7 mouse cellular contexts compared by ENCODE assay signal in genomic region chr12:111691346-111691872, GRCm38 (mm10). TPM values are rescaled to one million over a fixed set of nuclear protein-coding genes. Genes with fewer than 3 reads are reported as not detected.
A peak's percentile ranks its signal among the peaks of the same experiment; 100 is the strongest.
DNase-seq lines count a peak whose midpoint lies in the region; ATAC-seq and TF ChIP-seq lines count a peak whose summit lies in the region.

No protein-coding gene starts in this region.

- no peak for TF ChIP-seq POLR2A in spleen, adult 2 months (IDR thresholded peaks at IDR 0.05; ENCODE audit: low read depth, low read length)

- peaks cover 14% of the 10 kb centered on the region; the same call in 1 of the 2 replicates for H3K4me1 ChIP-seq in spleen, adult 2 months (ENCODE audit: control insufficient read depth, insufficient read depth, insufficient read length)
- H3K4me1 ChIP-seq in embryonic facial prominence, embryonic 12.5 days: peaks cover 47% of the 10 kb centered on the region
- H3K4me1 ChIP-seq in intestine, embryonic 16.5 days (ENCODE audit: control insufficient read depth, insufficient read depth, low read length): peaks cover 81% of the 10 kb centered on the region

- H3K27ac ChIP-seq in spleen, adult 2 months (ENCODE audit: insufficient read depth, low read length): peak overlapping the region; percentile 40
- H3K27ac ChIP-seq in embryonic facial prominence, embryonic 12.5 days: peak overlapping the region; percentile 72
- H3K27ac ChIP-seq in intestine, embryonic 16.5 days (ENCODE audit: low read length): peak overlapping the region; percentile 71

- H3K4me2 ChIP-seq in embryonic facial prominence, embryonic 12.5 days (replicated peaks): no peak overlapping the region
- H3K4me2 ChIP-seq in intestine, embryonic 16.5 days (ENCODE audit: low read depth, low read length): no peak overlapping the region

- no peaks in the 10 kb centered on the region for H3K36me3 ChIP-seq in spleen, adult 2 months (ENCODE audit: control insufficient read depth, insufficient read depth, low read length)
- no peaks in the 10 kb centered on the region for H3K36me3 ChIP-seq in embryonic facial prominence, embryonic 12.5 days
- no peaks in the 10 kb centered on the region for H3K36me3 ChIP-seq in intestine, embryonic 16.5 days (ENCODE audit: control insufficient read depth, insufficient read depth, low read length)

- peak in 1 of 2 experiments; percentile 27 for DNase-seq in spleen, adult 2 months (ENCODE audit: low read depth in 1 of 2, low spot score in 2 of 2)
- no peak for DNase-seq in spleen, adult 18-20 months
- DNase-seq in thymus, postnatal 0 days (ENCODE audit: low spot score): peak; percentile 85
- DNase-seq in urinary bladder, postnatal 10 days (ENCODE audit: low spot score): no peak

- no peaks in the 10 kb centered on the region for H3K9me3 ChIP-seq in embryonic facial prominence, embryonic 12.5 days
- no peaks in the 10 kb centered on the region for H3K9me3 ChIP-seq in intestine, embryonic 16.5 days (ENCODE audit: control insufficient read depth, low read length)

- WGBS in spleen, adult 2 months: 39% methylated on average over 5 of the region's 5 CpGs
- 22% methylated on average over 5 of the region's 5 CpGs for WGBS in embryonic facial prominence, embryonic 12.5 days
- WGBS in intestine, embryonic 16.5 days: 21% methylated on average over 5 of the region's 5 CpGs

- no peaks in the 10 kb centered on the region for H3K27me3 ChIP-seq in spleen, adult 2 months (ENCODE audit: control insufficient read depth, insufficient read depth, low read length)
- no peaks in the 10 kb centered on the region for H3K27me3 ChIP-seq in embryonic facial prominence, embryonic 12.5 days
- no peaks in the 10 kb centered on the region for H3K27me3 ChIP-seq in intestine, embryonic 16.5 days (replicated peaks; ENCODE audit: control insufficient read depth, insufficient read depth, low read length)

- no peak overlapping the region for H3K4me3 ChIP-seq in spleen, adult 2 months (ENCODE audit: extremely low read depth, insufficient read depth, insufficient read length)
- no peak overlapping the region for H3K4me3 ChIP-seq in embryonic facial prominence, embryonic 12.5 days
- no peak overlapping the region for H3K4me3 ChIP-seq in intestine, embryonic 16.5 days (ENCODE audit: low read length)

- TF ChIP-seq CTCF in spleen, adult 2 months (IDR thresholded peaks at IDR 0.05; ENCODE audit: extremely low read depth, insufficient read depth, insufficient read length, insufficient replicate concordance): no peak

- no peak overlapping the region for H3K9ac ChIP-seq in embryonic facial prominence, embryonic 12.5 days
- peak overlapping the region; percentile 39; the same call in 1 of the 2 replicates for H3K9ac ChIP-seq in intestine, embryonic 16.5 days (ENCODE audit: low read depth, low read length)

- ATAC-seq in embryonic facial prominence, embryonic 12.5 days (ENCODE audit: insufficient number of reproducible peaks, insufficient read depth, low FRiP score, low TSS enrichment): no peak
- no peak for ATAC-seq in intestine, embryonic 16.5 days
- peak; percentile 68 for ATAC-seq in megakaryocyte progenitor cell, adult 5-6 weeks (replicated peaks; ENCODE audit: poor library complexity)

RNA-seq across cellular contexts. Expression of gene Trmt61a, which starts 13.5 kb away (rescaled TPM):
- 40.6 and 48.1 TPM in 2 replicates for polyA plus RNA-seq in spleen, adult 2 months (2012; rRNA removed)
- 13.3 and 15.1 TPM in 2 replicates for polyA plus RNA-seq in embryonic facial prominence, embryonic 12.5 days (2016; fragmentation: Nextera tagmentation; extraction: Ambion mirVana)
- polyA plus RNA-seq in intestine, embryonic 16.5 days (2015; fragmentation: Nextera tagmentation; extraction: Ambion mirVana): 11.3 and 12.7 TPM in 2 replicates
- 8.6 and 8.8 TPM in 2 replicates for total RNA-seq in megakaryocyte progenitor cell, adult 5-6 weeks (2015)
- 8.0 and 11.2 TPM in 2 replicates for total RNA-seq in megakaryocyte progenitor cell, adult 5-6 weeks (2017)
- 9.8 and 12.0 TPM in 2 replicates for polyA plus RNA-seq in thymus, postnatal 0 days (2015; fragmentation: Nextera tagmentation; extraction: Ambion mirVana)

RNA-seq across cellular contexts. Expression of gene Ckb, which starts 19.3 kb away (rescaled TPM):
- 139 and 197 TPM in 2 replicates for polyA plus RNA-seq in spleen, adult 2 months (2012; rRNA removed)
- polyA plus RNA-seq in embryonic facial prominence, embryonic 12.5 days (2016; fragmentation: Nextera tagmentation; extraction: Ambion mirVana): 339 and 355 TPM in 2 replicates
- 927 and 953 TPM in 2 replicates for polyA plus RNA-seq in intestine, embryonic 16.5 days (2015; fragmentation: Nextera tagmentation; extraction: Ambion mirVana)
- total RNA-seq in megakaryocyte progenitor cell, adult 5-6 weeks (2015): 0.85 and 1.8 TPM in 2 replicates
- 2.0 and 4.1 TPM in 2 replicates for total RNA-seq in megakaryocyte progenitor cell, adult 5-6 weeks (2017)
- polyA plus RNA-seq in thymus, postnatal 0 days (2015; fragmentation: Nextera tagmentation; extraction: Ambion mirVana): 137 and 143 TPM in 2 replicates

RNA-seq across cellular contexts. Expression of gene Bag5, which starts 21.6 kb away (rescaled TPM):
- 6.2 and 7.7 TPM in 2 replicates for polyA plus RNA-seq in spleen, adult 2 months (2012; rRNA removed)
- 59.7 and 61.3 TPM in 2 replicates for polyA plus RNA-seq in embryonic facial prominence, embryonic 12.5 days (2016; fragmentation: Nextera tagmentation; extraction: Ambion mirVana)
- polyA plus RNA-seq in intestine, embryonic 16.5 days (2015; fragmentation: Nextera tagmentation; extraction: Ambion mirVana): 43.0 and 46.2 TPM in 2 replicates
- total RNA-seq in megakaryocyte progenitor cell, adult 5-6 weeks (2015): 23.6 and 25.8 TPM in 2 replicates
- 29.2 and 46.3 TPM in 2 replicates for total RNA-seq in megakaryocyte progenitor cell, adult 5-6 weeks (2017)
- polyA plus RNA-seq in thymus, postnatal 0 days (2015; fragmentation: Nextera tagmentation; extraction: Ambion mirVana): 50.7 and 54.1 TPM in 2 replicates

RNA-seq across cellular contexts. Expression of gene Apopt1, which starts 21.7 kb away (rescaled TPM):
- polyA plus RNA-seq in spleen, adult 2 months (2012; rRNA removed): 22.2 and 33.3 TPM in 2 replicates
- 53.0 and 59.7 TPM in 2 replicates for polyA plus RNA-seq in embryonic facial prominence, embryonic 12.5 days (2016; fragmentation: Nextera tagmentation; extraction: Ambion mirVana)
- polyA plus RNA-seq in intestine, embryonic 16.5 days (2015; fragmentation: Nextera tagmentation; extraction: Ambion mirVana): 56.2 and 58.2 TPM in 2 replicates
- 67.5 and 72.1 TPM in 2 replicates for total RNA-seq in megakaryocyte progenitor cell, adult 5-6 weeks (2015)
- 54.7 and 55.7 TPM in 2 replicates for total RNA-seq in megakaryocyte progenitor cell, adult 5-6 weeks (2017)
- polyA plus RNA-seq in thymus, postnatal 0 days (2015; fragmentation: Nextera tagmentation; extraction: Ambion mirVana): 60.1 and 66.6 TPM in 2 replicates
